Comparison of ENCODE assay signal across 9 mouse cellular contexts in genomic region chr2:128158734-128159410, GRCm38 (mm10). TPM values are rescaled to one million over a fixed set of nuclear protein-coding genes. Genes with fewer than 3 reads are reported as not detected.
DNase-seq lines count a peak whose midpoint lies in the region; ATAC-seq and TF ChIP-seq lines count a peak whose summit lies in the region.
"Had no signal": no experiment of that assay in that cellular context is flagged by ENCODE, and none has a peak within 500 bp of the region (broad histone marks: within the 10 kb centered on the region; RNA-seq: fewer than 3 reads in every experiment).

No protein-coding gene starts in this region.

- no peaks in the 10 kb centered on the region for H3K27me3 ChIP-seq in forebrain, embryonic 13.5 days
- no peaks in the 10 kb centered on the region for H3K27me3 ChIP-seq in forebrain, embryonic 12.5 days
- no peaks in the 10 kb centered on the region for H3K27me3 ChIP-seq in lung, embryonic 14.5 days (ENCODE audit: insufficient read depth, low read length)
- no peaks in the 10 kb centered on the region for H3K27me3 ChIP-seq in stomach, embryonic 14.5 days (ENCODE audit: control insufficient read depth, insufficient read depth, low read length)

- no peaks in the 10 kb centered on the region for H3K9me3 ChIP-seq in forebrain, embryonic 13.5 days (replicated peaks)
- H3K9me3 ChIP-seq in forebrain, embryonic 12.5 days: no peaks in the 10 kb centered on the region
- no peaks in the 10 kb centered on the region for H3K9me3 ChIP-seq in lung, embryonic 14.5 days (ENCODE audit: low read depth, low read length)
- H3K9me3 ChIP-seq in stomach, embryonic 14.5 days (ENCODE audit: control insufficient read depth, low read depth, low read length): no peaks in the 10 kb centered on the region

- no peak overlapping the region for H3K4me3 ChIP-seq in forebrain, embryonic 13.5 days
- no peak overlapping the region for H3K4me3 ChIP-seq in forebrain, embryonic 12.5 days (replicated peaks)
- no peak overlapping the region for H3K4me3 ChIP-seq in lung, embryonic 14.5 days (ENCODE audit: low read depth, low read length)
- no peak overlapping the region for H3K4me3 ChIP-seq in stomach, embryonic 14.5 days (ENCODE audit: low read depth, low read length)

- H3K36me3 ChIP-seq in forebrain, embryonic 13.5 days (ENCODE audit: poor library complexity, severe bottlenecking): peaks cover 19% of the 10 kb centered on the region; the same call in 1 of the 2 replicates
- H3K36me3 ChIP-seq in forebrain, embryonic 12.5 days (replicated peaks): peaks cover 22% of the 10 kb centered on the region; the same call in 1 of the 2 replicates
- H3K36me3 ChIP-seq in lung, embryonic 14.5 days (ENCODE audit: insufficient read depth): peaks cover 51% of the 10 kb centered on the region
- H3K36me3 ChIP-seq in stomach, embryonic 14.5 days (ENCODE audit: control insufficient read depth, insufficient read depth, low read length): peaks cover 13% of the 10 kb centered on the region

- H3K9ac ChIP-seq in forebrain, embryonic 13.5 days: no peak overlapping the region
- no peak overlapping the region for H3K9ac ChIP-seq in forebrain, embryonic 12.5 days
- H3K9ac ChIP-seq in lung, embryonic 14.5 days: no peak overlapping the region
- H3K9ac ChIP-seq in stomach, embryonic 14.5 days (replicated peaks; ENCODE audit: low read depth, low read length): no peak overlapping the region

- 54% methylated on average over 17 of the region's 17 CpGs for WGBS in forebrain, embryonic 13.5 days
- 63% methylated on average over 17 of the region's 17 CpGs for WGBS in forebrain, embryonic 12.5 days
- WGBS in lung, embryonic 14.5 days: 30% methylated on average over 17 of the region's 17 CpGs
- WGBS in stomach, embryonic 14.5 days: 30% methylated on average over 17 of the region's 17 CpGs

- no peak for TF ChIP-seq CTCF in lung, embryonic 14.5 days (IDR thresholded peaks at IDR 0.05; ENCODE audit: low read depth)

- H3K4me2 ChIP-seq in forebrain, embryonic 13.5 days: no peak overlapping the region
- no peak overlapping the region for H3K4me2 ChIP-seq in forebrain, embryonic 12.5 days
- 0 out of 2 replicates have a peak overlapping the region, but pooled peaks have one; percentile 1 for H3K4me2 ChIP-seq in lung, embryonic 14.5 days
- H3K4me2 ChIP-seq in stomach, embryonic 14.5 days (replicated peaks; ENCODE audit: low read depth, low read length): no peak overlapping the region

- ATAC-seq in forebrain, embryonic 13.5 days: no peak; the same call in 1 of the 2 replicates
- no peak for ATAC-seq in forebrain, embryonic 12.5 days (ENCODE audit: low FRiP score)
- no peak for ATAC-seq in lung, embryonic 14.5 days (ENCODE audit: insufficient read depth)
- ATAC-seq in hematopoietic stem cell, adult 5-6 weeks (replicated peaks in 1 of 2; ENCODE audit: insufficient read depth in 1 of 2, low FRiP score in 2 of 2, low TSS enrichment in 1 of 2, low read depth in 1 of 2, poor library complexity in 2 of 2, severe bottlenecking in 2 of 2): peak; percentile 24 to 51; a peak in 1 of 4 replicates
- ATAC-seq in stomach, embryonic 14.5 days (ENCODE audit: insufficient number of reproducible peaks, insufficient read depth, low FRiP score, low read depth): no peak

- DNase-seq in lung, embryonic 14.5 days: peak; percentile 68
- no peak for DNase-seq in lung, adult 18-20 months
- no peak for DNase-seq in spleen, postnatal 4 days (ENCODE audit: low spot score in 2 of 2)
- DNase-seq in spleen, adult 18-20 months: no peak

- H3K27ac ChIP-seq in forebrain, embryonic 13.5 days: peak overlapping the region; percentile 25; the same call in 1 of the 2 replicates
- no peak overlapping the region for H3K27ac ChIP-seq in forebrain, embryonic 12.5 days
- peak overlapping the region; percentile 0 for H3K27ac ChIP-seq in lung, embryonic 14.5 days (ENCODE audit: low read depth)
- peak overlapping the region; percentile 40; the same call in 1 of the 2 replicates for H3K27ac ChIP-seq in stomach, embryonic 14.5 days (ENCODE audit: low read length)
- H3K27ac ChIP-seq: macrophage had no signal

- H3K4me1 ChIP-seq in forebrain, embryonic 13.5 days: peaks cover 44% of the 10 kb centered on the region
- H3K4me1 ChIP-seq in forebrain, embryonic 12.5 days: peaks cover 23% of the 10 kb centered on the region
- peaks cover 33% of the 10 kb centered on the region for H3K4me1 ChIP-seq in lung, embryonic 14.5 days (ENCODE audit: insufficient read depth)
- peaks cover 42% of the 10 kb centered on the region for H3K4me1 ChIP-seq in stomach, embryonic 14.5 days (ENCODE audit: control insufficient read depth, insufficient read depth, low read length)

RNA-seq across cellular contexts. Expression of gene Bcl2l11, which starts 33.0 kb away (rescaled TPM):
- 11.0 and 12.1 TPM in 2 replicates for polyA plus RNA-seq in forebrain, embryonic 13.5 days (2015; fragmentation: Nextera tagmentation; extraction: Ambion mirVana)
- 18.8 and 19.6 TPM in 2 replicates for polyA plus RNA-seq in forebrain, embryonic 12.5 days (2016; fragmentation: Nextera tagmentation; extraction: Ambion mirVana)
- 27.9 and 29.9 TPM in 2 replicates for polyA plus RNA-seq in lung, embryonic 14.5 days (2014; fragmentation: Nextera tagmentation; extraction: Ambion mirVana)
- total RNA-seq in hematopoietic stem cell, adult 5-6 weeks (2017): 57.4 and 78.4 TPM in 2 replicates
- 19.9 and 22.6 TPM in 2 replicates for polyA plus RNA-seq in stomach, embryonic 14.5 days (2014; fragmentation: Nextera tagmentation; extraction: Ambion mirVana)

Comparison
In these comparisons a context has a peak if more than half of its experiments do, and no peak if none do; other contexts are left out.
1. ATAC-seq: peak in hematopoietic stem cell, adult 5-6 weeks (2 of 2); none in forebrain, embryonic 13.5 days (single experiment), forebrain, embryonic 12.5 days (single experiment), lung, embryonic 14.5 days (single experiment) and stomach, embryonic 14.5 days (single experiment).